In the genomic region with DNA sequence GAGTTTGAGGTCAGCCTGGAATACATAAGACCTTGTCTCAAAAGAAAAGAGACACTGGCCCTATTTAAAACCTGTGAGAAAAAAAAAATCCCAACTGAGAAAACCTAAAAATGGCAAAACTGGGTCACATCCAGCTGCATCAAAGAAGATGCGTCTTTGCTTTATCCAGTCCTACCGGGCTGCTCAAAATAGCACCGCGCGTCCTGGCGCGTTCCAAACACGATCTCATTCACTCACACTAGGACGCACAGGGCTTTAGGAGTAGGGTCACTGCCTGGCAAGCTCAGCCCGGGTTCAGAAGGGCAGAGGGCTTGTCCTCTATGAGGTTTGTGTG, we compare ENCODE assay signal across 8 mouse cellular contexts. TPM values are rescaled to one million over a fixed set of nuclear protein-coding genes. Genes with fewer than 3 reads are reported as not detected.
A peak's percentile ranks its signal among the peaks of the same experiment; 100 is the strongest.
DNase-seq lines count a peak whose midpoint lies in the region; ATAC-seq and TF ChIP-seq lines count a peak whose summit lies in the region.

No protein-coding gene starts in this region.

- no peak for TF ChIP-seq CTCF in heart, postnatal 0 days (IDR thresholded peaks at IDR 0.05; ENCODE audit: low read depth)

- peaks cover 15% of the 10 kb centered on the region for H3K4me1 ChIP-seq in heart, postnatal 0 days (ENCODE audit: control insufficient read depth, insufficient read depth)
- H3K4me1 ChIP-seq in hindbrain, embryonic 12.5 days, result peaks cover 24% of the 10 kb centered on the region
- peaks cover 26% of the 10 kb centered on the region for H3K4me1 ChIP-seq in midbrain, embryonic 15.5 days

- intact Hi-C loops in heart, postnatal 25 days (cut with DNase I), result no loop called here

- WGBS in heart, postnatal 0 days, result 24% methylated on average over 10 of the region's 10 CpGs
- 35% methylated on average over 10 of the region's 10 CpGs for WGBS in hindbrain, embryonic 12.5 days
- 13% methylated on average over 10 of the region's 10 CpGs for WGBS in midbrain, embryonic 15.5 days

- no peak overlapping the region for H3K9ac ChIP-seq in heart, postnatal 0 days (replicated peaks; ENCODE audit: low read depth, low read length)
- no peak overlapping the region for H3K9ac ChIP-seq in hindbrain, embryonic 12.5 days
- H3K9ac ChIP-seq in midbrain, embryonic 15.5 days, result no peak overlapping the region

- no peaks in the 10 kb centered on the region for H3K9me3 ChIP-seq in heart, postnatal 0 days (replicated peaks; ENCODE audit: control insufficient read depth, low read length)
- no peaks in the 10 kb centered on the region for H3K9me3 ChIP-seq in hindbrain, embryonic 12.5 days (replicated peaks)
- no peaks in the 10 kb centered on the region for H3K9me3 ChIP-seq in midbrain, embryonic 15.5 days

- TF ChIP-seq EP300 in heart, postnatal 0 days (IDR thresholded peaks at IDR 0.05; ENCODE audit: low read depth), result no peak

- ATAC-seq in heart, postnatal 0 days (ENCODE audit: insufficient read depth, low read depth), result peak; percentile 45; the same call in 1 of the 2 replicates
- 0 out of 2 replicates have a peak, but pooled peaks have one; percentile 38 for ATAC-seq in hindbrain, embryonic 12.5 days (ENCODE audit: low FRiP score)
- 0 out of 2 replicates have a peak, but pooled peaks have one; percentile 34 for ATAC-seq in midbrain, embryonic 15.5 days (replicated peaks)

- H3K27ac ChIP-seq in heart, postnatal 0 days (ENCODE audit: low read depth), result peak overlapping the region; percentile 68
- peak overlapping the region; percentile 83 for H3K27ac ChIP-seq in hindbrain, embryonic 12.5 days
- peak overlapping the region; percentile 84 for H3K27ac ChIP-seq in midbrain, embryonic 15.5 days

- no peaks in the 10 kb centered on the region for H3K27me3 ChIP-seq in heart, postnatal 0 days (ENCODE audit: control insufficient read depth, insufficient read depth, low read length)
- H3K27me3 ChIP-seq in hindbrain, embryonic 12.5 days, result no peaks in the 10 kb centered on the region
- H3K27me3 ChIP-seq in midbrain, embryonic 15.5 days (replicated peaks), result no peaks in the 10 kb centered on the region

- H3K4me2 ChIP-seq in heart, postnatal 0 days (ENCODE audit: low read depth, low read length), result peak overlapping the region; percentile 6; the same call in 1 of the 2 replicates
- 0 out of 2 replicates have a peak overlapping the region, but pooled peaks have one; percentile 7 for H3K4me2 ChIP-seq in hindbrain, embryonic 12.5 days (replicated peaks)
- H3K4me2 ChIP-seq in midbrain, embryonic 15.5 days, result peak overlapping the region; percentile 26

- H3K36me3 ChIP-seq in heart, postnatal 0 days (replicated peaks; ENCODE audit: control insufficient read depth, insufficient read depth, low read length), result no peaks in the 10 kb centered on the region
- H3K36me3 ChIP-seq in hindbrain, embryonic 12.5 days, result no peaks in the 10 kb centered on the region
- no peaks in the 10 kb centered on the region for H3K36me3 ChIP-seq in midbrain, embryonic 15.5 days (replicated peaks)

- H3K4me3 ChIP-seq in heart, postnatal 0 days (ENCODE audit: low read depth, low read length), result no peak overlapping the region
- no peak overlapping the region for H3K4me3 ChIP-seq in hindbrain, embryonic 12.5 days
- H3K4me3 ChIP-seq in midbrain, embryonic 15.5 days, result no peak overlapping the region

- no peak for DNase-seq in heart, postnatal 0 days (ENCODE audit: low spot score)
- no peak for DNase-seq in heart, postnatal 25 days (ENCODE audit: low spot score)
- peak; percentile 62 for DNase-seq in cerebellum, adult 9-11 months
- no peak for DNase-seq in MN1 (ENCODE audit: low spot score)
- DNase-seq in kidney, adult 8-10 months, result no peak
- DNase-seq in gastrocnemius, postnatal 25 days, result no peak

RNA-seq across cellular contexts. Expression of gene P2rx7, which starts 9.4 kb away (rescaled TPM):
- total RNA-seq in heart, postnatal 0 days (2014; rRNA removed; ENCODE audit: low replicate concordance), result 2.7 and 4.4 TPM in 2 replicates
- 1.6 and 2.2 TPM in 2 replicates for polyA plus RNA-seq in heart, postnatal 0 days (2015; fragmentation: Nextera tagmentation; extraction: Ambion mirVana)
- 1 to 10 TPM; 3.2 to 3.9 TPM for total RNA-seq in heart, postnatal 25 days (2021)
- polyA plus RNA-seq in hindbrain, embryonic 12.5 days (2016; fragmentation: Nextera tagmentation; extraction: Ambion mirVana), result 3.3 and 4.0 TPM in 2 replicates
- 2.9 and 3.0 TPM in 2 replicates for polyA plus RNA-seq in midbrain, embryonic 15.5 days (2015; fragmentation: Nextera tagmentation; extraction: Ambion mirVana)
- 1 to 10 TPM; 1.9 TPM for total RNA-seq in gastrocnemius, postnatal 25 days (2021)

RNA-seq across cellular contexts. Expression of gene Ift81, which starts 38.8 kb away (rescaled TPM):
- 36.3 and 43.8 TPM in 2 replicates for total RNA-seq in heart, postnatal 0 days (2014; rRNA removed; ENCODE audit: low replicate concordance)
- 50.3 and 51.6 TPM in 2 replicates for polyA plus RNA-seq in heart, postnatal 0 days (2015; fragmentation: Nextera tagmentation; extraction: Ambion mirVana)
- 10 to 100 TPM; 67.4 to 68.3 TPM for total RNA-seq in heart, postnatal 25 days (2021)
- polyA plus RNA-seq in hindbrain, embryonic 12.5 days (2016; fragmentation: Nextera tagmentation; extraction: Ambion mirVana), result 60.6 and 62.0 TPM in 2 replicates
- polyA plus RNA-seq in midbrain, embryonic 15.5 days (2015; fragmentation: Nextera tagmentation; extraction: Ambion mirVana), result 64.1 and 75.6 TPM in 2 replicates
- 1 to 10 TPM; 2.6 to 7.1 TPM for total RNA-seq in gastrocnemius, postnatal 25 days (2021)

RNA-seq across cellular contexts. Expression of gene P2rx4, which starts 54.3 kb away (rescaled TPM):
- 10.0 and 54.2 TPM in 2 replicates for total RNA-seq in heart, postnatal 0 days (2014; rRNA removed; ENCODE audit: low replicate concordance)
- 21.6 and 22.3 TPM in 2 replicates for polyA plus RNA-seq in heart, postnatal 0 days (2015; fragmentation: Nextera tagmentation; extraction: Ambion mirVana)
- 10 to 100 TPM; 14.3 to 15.5 TPM for total RNA-seq in heart, postnatal 25 days (2021)
- 15.2 and 15.4 TPM in 2 replicates for polyA plus RNA-seq in hindbrain, embryonic 12.5 days (2016; fragmentation: Nextera tagmentation; extraction: Ambion mirVana)
- polyA plus RNA-seq in midbrain, embryonic 15.5 days (2015; fragmentation: Nextera tagmentation; extraction: Ambion mirVana), result 14.5 and 14.7 TPM in 2 replicates
- total RNA-seq in gastrocnemius, postnatal 25 days (2021), result 1 to 10 TPM; 3.9 to 4.2 TPM
